ENCODE assay signal across 10 mouse cellular contexts in genomic region chr1:172295751-172296197, GRCm38 (mm10). TPM values are rescaled to one million over a fixed set of nuclear protein-coding genes. Genes with fewer than 3 reads are reported as not detected.
DNase-seq lines count a peak whose midpoint lies in the region; ATAC-seq and TF ChIP-seq lines count a peak whose summit lies in the region.
"Had no signal": no experiment of that assay in that cellular context is flagged by ENCODE, and none has a peak within 500 bp of the region (broad histone marks: within the 10 kb centered on the region; RNA-seq: fewer than 3 reads in every experiment).

No protein-coding gene starts in this region.

- H3K27me3 ChIP-seq in lung, embryonic 15.5 days: no peaks in the 10 kb centered on the region
- peaks cover 52% of the 10 kb centered on the region for H3K27me3 ChIP-seq in forebrain, embryonic 10.5 days (ENCODE audit: poor library complexity, severe bottlenecking)
- no peaks in the 10 kb centered on the region for H3K27me3 ChIP-seq in heart, postnatal 0 days (ENCODE audit: control insufficient read depth, insufficient read depth, low read length)
- H3K27me3 ChIP-seq in midbrain, embryonic 16.5 days (ENCODE audit: control insufficient read depth, insufficient read depth, low read depth, low read length): no peaks in the 10 kb centered on the region

- TF ChIP-seq CTCF in lung, adult 2 months (IDR thresholded peaks at IDR 0.05; ENCODE audit: insufficient read depth, low read length): no peak
- no peak for TF ChIP-seq CTCF in heart, postnatal 0 days (IDR thresholded peaks at IDR 0.05; ENCODE audit: low read depth)

- DNase-seq in lung, adult 2 months: no peak
- no peak for DNase-seq in forebrain, embryonic 10.5 days (ENCODE audit: extremely low spot score, low spot score)
- DNase-seq in heart, postnatal 0 days (ENCODE audit: low spot score): no peak
- no peak for DNase-seq in T-cell, adult 2 months (ENCODE audit: low spot score)
- DNase-seq in spleen, adult 12 weeks (ENCODE audit: low spot score): no peak
- no peak for DNase-seq in gastrocnemius, postnatal 36 days

- H3K27ac ChIP-seq in lung, embryonic 15.5 days: peak overlapping the region; percentile 46; the same call in 1 of the 2 replicates
- H3K27ac ChIP-seq in forebrain, embryonic 10.5 days: peak overlapping the region; percentile 56; the same call in 1 of the 2 replicates
- H3K27ac ChIP-seq in heart, postnatal 0 days (ENCODE audit: low read depth): peak overlapping the region; percentile 89
- H3K27ac ChIP-seq in midbrain, embryonic 16.5 days (ENCODE audit: low read length): peak overlapping the region; percentile 79

- intact Hi-C loops in gastrocnemius, postnatal 36 days (cut with DNase I): no loop called here

- H3K9ac ChIP-seq in lung, embryonic 15.5 days: no peak overlapping the region
- peak overlapping the region; percentile 9; the same call in 1 of the 2 replicates for H3K9ac ChIP-seq in heart, postnatal 0 days (replicated peaks; ENCODE audit: low read depth, low read length)
- H3K9ac ChIP-seq in midbrain, embryonic 16.5 days (ENCODE audit: low read depth, low read length): no peak overlapping the region

- 29% methylated on average over 4 of the region's 4 CpGs for WGBS in lung, embryonic 15.5 days
- 58% methylated on average over 4 of the region's 4 CpGs for WGBS in lung, adult 2 months
- WGBS in forebrain, embryonic 10.5 days: 60% methylated on average over 4 of the region's 4 CpGs
- WGBS in heart, postnatal 0 days: 32% methylated on average over 4 of the region's 4 CpGs
- WGBS in midbrain, embryonic 16.5 days: 60% methylated on average over 4 of the region's 4 CpGs

- no peaks in the 10 kb centered on the region for H3K36me3 ChIP-seq in lung, embryonic 15.5 days
- H3K36me3 ChIP-seq in forebrain, embryonic 10.5 days (replicated peaks): no peaks in the 10 kb centered on the region
- H3K36me3 ChIP-seq in heart, postnatal 0 days (replicated peaks; ENCODE audit: control insufficient read depth, insufficient read depth, low read length): peaks cover 7% of the 10 kb centered on the region
- H3K36me3 ChIP-seq in midbrain, embryonic 16.5 days (ENCODE audit: control insufficient read depth, insufficient read depth, low read length): no peaks in the 10 kb centered on the region

- H3K4me1 ChIP-seq in lung, embryonic 15.5 days: peaks cover 33% of the 10 kb centered on the region
- no peaks in the 10 kb centered on the region for H3K4me1 ChIP-seq in lung, adult 2 months (ENCODE audit: control insufficient read depth, insufficient read depth, low read length)
- peaks cover 56% of the 10 kb centered on the region for H3K4me1 ChIP-seq in forebrain, embryonic 10.5 days
- peaks cover 44% of the 10 kb centered on the region for H3K4me1 ChIP-seq in heart, postnatal 0 days (ENCODE audit: control insufficient read depth, insufficient read depth)
- peaks cover 4% of the 10 kb centered on the region; the same call in 1 of the 2 replicates for H3K4me1 ChIP-seq in midbrain, embryonic 16.5 days (ENCODE audit: control insufficient read depth, insufficient read depth, low read length)

- no peak for TF ChIP-seq POLR2A in lung, adult 2 months (IDR thresholded peaks at IDR 0.05; ENCODE audit: borderline replicate concordance, extremely low read depth, low read depth, low read length)

- peak overlapping the region; percentile 55; the same call in 1 of the 2 replicates for H3K4me2 ChIP-seq in lung, embryonic 15.5 days
- peak overlapping the region; percentile 64 for H3K4me2 ChIP-seq in heart, postnatal 0 days (ENCODE audit: low read depth, low read length)
- peak overlapping the region; percentile 33 for H3K4me2 ChIP-seq in midbrain, embryonic 16.5 days (ENCODE audit: low read length)

- ATAC-seq in lung, embryonic 15.5 days (ENCODE audit: borderline replicate concordance, extremely low read depth, low FRiP score, low TSS enrichment): peak; percentile 46; the same call in 1 of the 2 replicates
- ATAC-seq in heart, postnatal 0 days (ENCODE audit: insufficient read depth, low read depth): no peak
- ATAC-seq in midbrain, embryonic 16.5 days: peak; percentile 80

- TF ChIP-seq EP300 in heart, postnatal 0 days (IDR thresholded peaks at IDR 0.05; ENCODE audit: low read depth): no peak

- no peak overlapping the region for H3K4me3 ChIP-seq in lung, embryonic 15.5 days
- no peak overlapping the region for H3K4me3 ChIP-seq in lung, adult 2 months (replicated peaks; ENCODE audit: extremely low read depth, low read depth, low read length)
- H3K4me3 ChIP-seq in forebrain, embryonic 10.5 days: no peak overlapping the region
- peak overlapping the region; percentile 44; the same call in 1 of the 2 replicates for H3K4me3 ChIP-seq in heart, postnatal 0 days (ENCODE audit: low read depth, low read length)
- H3K4me3 ChIP-seq in midbrain, embryonic 16.5 days (ENCODE audit: low read depth, low read length): peak overlapping the region; percentile 17

- H3K9me3 ChIP-seq in lung, embryonic 15.5 days: no peaks in the 10 kb centered on the region
- no peaks in the 10 kb centered on the region for H3K9me3 ChIP-seq in forebrain, embryonic 10.5 days
- H3K9me3 ChIP-seq in heart, postnatal 0 days (replicated peaks; ENCODE audit: control insufficient read depth, low read length): no peaks in the 10 kb centered on the region
- H3K9me3 ChIP-seq in midbrain, embryonic 16.5 days (replicated peaks; ENCODE audit: control insufficient read depth, low read length, poor library complexity, severe bottlenecking): no peaks in the 10 kb centered on the region

RNA-seq across cellular contexts. Expression of gene Atp1a2, which starts 2.1 kb away (rescaled TPM):
- polyA plus RNA-seq in lung, embryonic 15.5 days (2015; fragmentation: Nextera tagmentation; extraction: Ambion mirVana): 5.7 and 6.2 TPM in 2 replicates
- 56.1 and 93.0 TPM in 2 replicates for polyA plus RNA-seq in lung, adult 2 months (2012; rRNA removed)
- 0.86 and 2.0 TPM in 2 replicates for polyA plus RNA-seq in forebrain, embryonic 10.5 days (2016; fragmentation: Nextera tagmentation; extraction: Ambion mirVana)
- total RNA-seq in heart, postnatal 0 days (2014; rRNA removed; ENCODE audit: low replicate concordance): 130 and 131 TPM in 2 replicates
- 27.1 and 29.0 TPM in 2 replicates for polyA plus RNA-seq in heart, postnatal 0 days (2015; fragmentation: Nextera tagmentation; extraction: Ambion mirVana)
- 53.2 and 69.0 TPM in 2 replicates for polyA plus RNA-seq in midbrain, embryonic 16.5 days (2015; fragmentation: Nextera tagmentation; extraction: Ambion mirVana)
- total RNA-seq in gastrocnemius, postnatal 36 days (2021): 1,000 to 10,000 TPM in 1 of 2 experiments, 100 to 1,000 TPM in 1; 930 to 1,020 TPM
- total RNA-seq: hematopoietic stem cell, adult 5-6 weeks; neutrophil, adult 5-6 weeks had no signal

RNA-seq across cellular contexts. Expression of gene Kcnj9, which starts 33.3 kb away (rescaled TPM):
- 0.04 TPM in 1 of 2 replicates, not detected in the other for polyA plus RNA-seq in lung, embryonic 15.5 days (2015; fragmentation: Nextera tagmentation; extraction: Ambion mirVana)
- 0.08 TPM in 1 of 2 replicates, not detected in the other for polyA plus RNA-seq in lung, adult 2 months (2012; rRNA removed)
- polyA plus RNA-seq in forebrain, embryonic 10.5 days (2016; fragmentation: Nextera tagmentation; extraction: Ambion mirVana): 0.17 and 0.43 TPM in 2 replicates
- not detected in 2 replicates for total RNA-seq in heart, postnatal 0 days (2014; rRNA removed; ENCODE audit: low replicate concordance)
- not detected in 2 replicates for polyA plus RNA-seq in heart, postnatal 0 days (2015; fragmentation: Nextera tagmentation; extraction: Ambion mirVana)
- 7.7 and 7.8 TPM in 2 replicates for polyA plus RNA-seq in midbrain, embryonic 16.5 days (2015; fragmentation: Nextera tagmentation; extraction: Ambion mirVana)
- not detected for total RNA-seq in gastrocnemius, postnatal 36 days (2021)
- total RNA-seq: hematopoietic stem cell, adult 5-6 weeks; neutrophil, adult 5-6 weeks had no signal

RNA-seq across cellular contexts. Expression of gene Igsf8, which starts 34.3 kb away (rescaled TPM):
- polyA plus RNA-seq in lung, embryonic 15.5 days (2015; fragmentation: Nextera tagmentation; extraction: Ambion mirVana): 46.2 and 49.4 TPM in 2 replicates
- polyA plus RNA-seq in lung, adult 2 months (2012; rRNA removed): 90.8 and 105 TPM in 2 replicates
- 53.0 and 55.4 TPM in 2 replicates for polyA plus RNA-seq in forebrain, embryonic 10.5 days (2016; fragmentation: Nextera tagmentation; extraction: Ambion mirVana)
- total RNA-seq in heart, postnatal 0 days (2014; rRNA removed; ENCODE audit: low replicate concordance): 22.1 and 30.8 TPM in 2 replicates
- polyA plus RNA-seq in heart, postnatal 0 days (2015; fragmentation: Nextera tagmentation; extraction: Ambion mirVana): 11.4 and 12.6 TPM in 2 replicates
- polyA plus RNA-seq in midbrain, embryonic 16.5 days (2015; fragmentation: Nextera tagmentation; extraction: Ambion mirVana): 63.9 and 64.0 TPM in 2 replicates
- 1 to 10 TPM; 8.4 to 9.8 TPM for total RNA-seq in gastrocnemius, postnatal 36 days (2021)

RNA-seq across cellular contexts. Expression of gene Atp1a4, which starts 37.6 kb away (rescaled TPM):
- not detected in 2 replicates for polyA plus RNA-seq in lung, embryonic 15.5 days (2015; fragmentation: Nextera tagmentation; extraction: Ambion mirVana)
- 0.05 and 1.2 TPM in 2 replicates for polyA plus RNA-seq in lung, adult 2 months (2012; rRNA removed)
- polyA plus RNA-seq in forebrain, embryonic 10.5 days (2016; fragmentation: Nextera tagmentation; extraction: Ambion mirVana): not detected in 2 replicates
- total RNA-seq in heart, postnatal 0 days (2014; rRNA removed; ENCODE audit: low replicate concordance): not detected in 2 replicates
- 0.07 TPM in 2 replicates for polyA plus RNA-seq in heart, postnatal 0 days (2015; fragmentation: Nextera tagmentation; extraction: Ambion mirVana)
- polyA plus RNA-seq in midbrain, embryonic 16.5 days (2015; fragmentation: Nextera tagmentation; extraction: Ambion mirVana): not detected in 2 replicates
- total RNA-seq in gastrocnemius, postnatal 36 days (2021): under 1 TPM; 0.51 to 0.72 TPM
- total RNA-seq: hematopoietic stem cell, adult 5-6 weeks; neutrophil, adult 5-6 weeks had no signal

RNA-seq across cellular contexts. Expression of gene Kcnj10, which starts 45.2 kb away (rescaled TPM):
- 0.15 and 0.21 TPM in 2 replicates for polyA plus RNA-seq in lung, embryonic 15.5 days (2015; fragmentation: Nextera tagmentation; extraction: Ambion mirVana)
- 0.12 and 0.28 TPM in 2 replicates for polyA plus RNA-seq in lung, adult 2 months (2012; rRNA removed)
- polyA plus RNA-seq in forebrain, embryonic 10.5 days (2016; fragmentation: Nextera tagmentation; extraction: Ambion mirVana): 0.46 and 0.47 TPM in 2 replicates
- not detected in 2 replicates for total RNA-seq in heart, postnatal 0 days (2014; rRNA removed; ENCODE audit: low replicate concordance)
- 0.03 TPM in 1 of 2 replicates, not detected in the other for polyA plus RNA-seq in heart, postnatal 0 days (2015; fragmentation: Nextera tagmentation; extraction: Ambion mirVana)
- 1.5 and 2.5 TPM in 2 replicates for polyA plus RNA-seq in midbrain, embryonic 16.5 days (2015; fragmentation: Nextera tagmentation; extraction: Ambion mirVana)
- not detected for total RNA-seq in gastrocnemius, postnatal 36 days (2021)
- total RNA-seq: hematopoietic stem cell, adult 5-6 weeks; neutrophil, adult 5-6 weeks had no signal

Comparison
In these comparisons a context has a peak if more than half of its experiments do, and no peak if none do; other contexts are left out.
1. H3K4me3 ChIP-seq: peak in heart, postnatal 0 days (single experiment) and midbrain, embryonic 16.5 days (single experiment); none in lung, embryonic 15.5 days (single experiment), lung, adult 2 months (single experiment) and forebrain, embryonic 10.5 days (single experiment).
2. Peak in every context shown above with its lines, with median percentiles within 50 percentile points of each other: H3K27ac ChIP-seq and H3K4me2 ChIP-seq.